Mouse (Mus musculus) CH12.LX (cell line): ENCODE results near the gene Prmt8. TPM values are rescaled to one million over a fixed set of nuclear protein-coding genes. Genes with fewer than 3 reads are reported as not detected.

Experiments used
- DNase-seq: peaks from one replicate; pipeline ENCODE4 v3.0.0-alpha.2; 2013; ENCODE audit errors: extremely low read depth
- H3K27ac ChIP-seq: 2 replicates; pipeline ENCODE4 v1.5.1; 2012; ENCODE audit warnings: low read depth, mild to moderate bottlenecking, control low read depth, moderate library complexity; ENCODE audit not compliant: insufficient read depth
- H3K27me3 ChIP-seq: replicated peaks from 2 replicates; pipeline ENCODE3; 2012; ENCODE audit warnings: inconsistent platforms
- H3K36me3 ChIP-seq, 2 experiments: replicated peaks in 1 of 2; 2 replicates each; pipeline versions ENCODE3 to v1.6.1; 2012; ENCODE audit warnings: inconsistent platforms in 1 of 2, low read length in 1 of 2, mild to moderate bottlenecking in 1 of 2, mixed read lengths in 1 of 2, moderate library complexity in 1 of 2; ENCODE audit not compliant: control insufficient read depth in 1 of 2, insufficient read depth in 1 of 2
- H3K4me1 ChIP-seq, 2 experiments: 2 replicates each; pipeline ENCODE4 v1.6.1; 2012; ENCODE audit warnings: inconsistent platforms in 1 of 2, moderate library complexity in 1 of 2; ENCODE audit not compliant: insufficient read depth in 2 of 2, control insufficient read depth in 1 of 2
- H3K4me2 ChIP-seq: 2 replicates; pipeline ENCODE4 v1.6.1; 2012; ENCODE audit warnings: low read depth, mild to moderate bottlenecking, control low read depth; ENCODE audit not compliant: poor library complexity, insufficient read depth, severe bottlenecking
- H3K4me3 ChIP-seq, 3 experiments: fragments of 150-350 bp in 1 of 3; sonication (generic) in 1 of 3; replicated peaks in 1 of 3; 2 replicates each; pipeline versions ENCODE3 to v1.5.1; 2011 to 2012; ENCODE audit warnings: low read depth in 2 of 3, low read length in 2 of 3, mild to moderate bottlenecking in 2 of 3, moderate library complexity in 2 of 3, control low read depth in 1 of 3, improper control_type of control experiment in 1 of 3, inconsistent platforms in 1 of 3, mixed read lengths in 1 of 3; ENCODE audit not compliant: poor library complexity in 1 of 3
- H3K79me2 ChIP-seq: replicated peaks from 2 replicates; pipeline ENCODE4 v1.6.1; 2012; ENCODE audit warnings: mild to moderate bottlenecking, moderate library complexity; ENCODE audit not compliant: control insufficient read depth, poor library complexity, insufficient read depth, severe bottlenecking; ENCODE audit errors: extremely low read depth
- H3K9ac ChIP-seq: 2 replicates; pipeline ENCODE4 v1.6.1; 2012; ENCODE audit warnings: low read depth, mild to moderate bottlenecking, control low read depth, moderate library complexity; ENCODE audit not compliant: insufficient read depth
- H3K9me3 ChIP-seq: replicated peaks from 2 replicates; pipeline ENCODE3; 2012; ENCODE audit warnings: low read length, inconsistent platforms, mixed read lengths
- BHLHE40 ChIP-seq: IDR thresholded peaks from 2 replicates; pipeline ENCODE4 v1.6.1; 2011; ENCODE audit warnings: mild to moderate bottlenecking, low read depth, low read length, improper control_type of control experiment
- CHD2 ChIP-seq: IDR thresholded peaks from 2 replicates; pipeline ENCODE4 v1.6.1; 2011; ENCODE audit warnings: low read length, improper control_type of control experiment
- ELF1 ChIP-seq: IDR thresholded peaks from 2 replicates; pipeline ENCODE4 v1.6.1; 2014; ENCODE audit warnings: low read depth, mild to moderate bottlenecking, inconsistent platforms, low read length, improper control_type of control experiment
- GABPA ChIP-seq: IDR thresholded peaks from 2 replicates; pipeline ENCODE4 v1.6.1; 2012; ENCODE audit warnings: low read depth, low read length, improper control_type of control experiment, inconsistent platforms; ENCODE audit not compliant: insufficient replicate concordance
- HCFC1 ChIP-seq: IDR thresholded peaks from 2 replicates; pipeline ENCODE4 v1.6.1; 2012; ENCODE audit warnings: low read depth, mild to moderate bottlenecking, inconsistent platforms, low read length, improper control_type of control experiment
- JUND ChIP-seq: conservative IDR thresholded peaks from 2 replicates; pipeline ENCODE4 v1.6.1; 2011; ENCODE audit warnings: low read depth, low read length, improper control_type of control experiment
- MAX ChIP-seq: IDR thresholded peaks from 2 replicates; pipeline ENCODE4 v1.6.1; 2011; ENCODE audit warnings: low read length, improper control_type of control experiment
- NRF1 ChIP-seq: IDR thresholded peaks from 2 replicates; pipeline ENCODE4 v1.6.1; 2014; ENCODE audit warnings: low read depth, mild to moderate bottlenecking, inconsistent platforms, low read length, improper control_type of control experiment, moderate library complexity
- TBP ChIP-seq: conservative IDR thresholded peaks from 2 replicates; pipeline ENCODE4 v1.6.1; 2011; ENCODE audit warnings: low read depth, low read length, improper control_type of control experiment
- UBTF ChIP-seq: IDR thresholded peaks from 2 replicates; pipeline ENCODE4 v1.6.1; 2012; ENCODE audit warnings: low read depth, mild to moderate bottlenecking, inconsistent platforms, low read length, improper control_type of control experiment, moderate library complexity
- USF1 ChIP-seq: IDR thresholded peaks from 2 replicates; pipeline ENCODE4 v1.6.1; 2014; ENCODE audit warnings: low read depth, mild to moderate bottlenecking, inconsistent platforms, low read length, improper control_type of control experiment
- USF2 ChIP-seq: conservative IDR thresholded peaks from 2 replicates; pipeline ENCODE4 v1.6.1; 2011; ENCODE audit warnings: low read depth, low read length, improper control_type of control experiment
- ZC3H11A ChIP-seq: IDR thresholded peaks from 2 replicates; pipeline ENCODE4 v1.6.1; 2012; ENCODE audit warnings: low read depth, mild to moderate bottlenecking, inconsistent platforms, low read length, improper control_type of control experiment
- ZMIZ1 ChIP-seq: IDR thresholded peaks from 2 replicates; pipeline ENCODE4 v1.6.1; 2012; ENCODE audit warnings: low read depth, mild to moderate bottlenecking, inconsistent platforms, low read length, improper control_type of control experiment
- ZNF384 ChIP-seq: IDR thresholded peaks from 2 replicates; pipeline ENCODE4 v1.6.1; 2012; ENCODE audit warnings: low read depth, low read length, improper control_type of control experiment, inconsistent platforms
- dilution Hi-C: fragments of 300-500 bp; cut with MboI; formaldehyde crosslinking; loops from 2 replicates; pipeline ENCODE4 v1.14.3; 2020; ENCODE audit warnings: low sequenced_read_pairs; ENCODE audit not compliant: extremely low pct_unique_long_range_greater_than_20kb, extremely low pct_ligation_motif_present
- in situ Hi-C: fragments of 300-500 bp; cut with MboI; formaldehyde crosslinking; loops from 3 replicates; pipeline ENCODE4 v1.14.3; 2019; ENCODE audit warnings: low sequenced_read_pairs, low pct_ligation_motif_present, low pct_unique_long_range_greater_than_20kb, mixed read lengths
- polyA plus RNA-seq: library from polyadenylated mRNA; unstranded; fragments of >175 nt; gene quantifications from 2 replicates; pipeline ENCODE4 v1.2.1, GENCODE M21; 2012; ENCODE audit warnings: low read depth; ENCODE audit not compliant: insufficient read length
- total RNA-seq, 2 experiments: library from RNA; depleted of rRNA; stranded (reverse); fragments of 300-350 nt in 1 of 2; fragments of >200 nt in 1 of 2; gene quantifications; 2 replicates each; pipeline ENCODE4 v1.2.3; 2012 to 2014

The Prmt8 gene
- total RNA-seq (2012; rRNA removed) (not detected in 2 replicates), total RNA-seq (2014; rRNA removed) (not detected in 2 replicates), polyA plus RNA-seq (not detected in 2 replicates)

- H3K9me3 ChIP-seq: peaks cover 17% of the 10 kb centered on the region
- in situ Hi-C loops: loop anchor here (10.0 kb wide), 1 partner anchor 165 kb away; no protein-coding TSS in a partner anchor
- no peak for TF ChIP-seq UBTF
- no peak for TF ChIP-seq MAX
- TF ChIP-seq TBP: no peak
- no peak for TF ChIP-seq ZMIZ1
- TF ChIP-seq HCFC1: no peak
- TF ChIP-seq NRF1: no peak
- TF ChIP-seq ZC3H11A: no peak
- TF ChIP-seq CHD2: no peak
- TF ChIP-seq BHLHE40: no peak
- TF ChIP-seq USF2: no peak
- no peak for TF ChIP-seq USF1
- no peak for TF ChIP-seq GABPA
- no peak for TF ChIP-seq ZNF384
- TF ChIP-seq ELF1: no peak
- TF ChIP-seq, all 38 proteins: peak for 0
- Histone ChIP-seq H3K27ac (no peak within 1 kb of the TSS), H3K79me2 (no peaks in the 10 kb centered on the region), H3K9ac (no peak within 1 kb of the TSS), H3K4me2 (no peak within 1 kb of the TSS), H3K4me3 (no peak within 1 kb of the TSS), H3K27me3 (peaks cover 45% of the 10 kb centered on the region), H3K4me1 (no peaks in the 10 kb centered on the region), H3K36me3 (no peaks in the 10 kb centered on the region)
- dilution Hi-C loops: no loop called here
- DNase-seq: no peak
These were observed at the start of gene Prmt8 for GRCm38 (mm10) chr6:127769275-127770156. Gene Prmt8 (minus strand): TSS chr6:127769472.

- no peak for TF ChIP-seq JUND
- H3K36me3 ChIP-seq: no peaks in the 10 kb centered on the region
- no peak overlapping the region for H3K9ac ChIP-seq
- no peaks in the 10 kb centered on the region for H3K79me2 ChIP-seq
- H3K9me3 ChIP-seq: no peaks in the 10 kb centered on the region
- peaks cover 0 to 8% of the 10 kb centered on the region in 2 experiments; a peak in 1 of 4 replicates for H3K4me1 ChIP-seq
- peaks cover 49% of the 10 kb centered on the region for H3K27me3 ChIP-seq
- dilution Hi-C loops: no loop called here
- no peak overlapping the region for H3K27ac ChIP-seq
- no peak for DNase-seq
- no peak overlapping the region for H3K4me3 ChIP-seq
- H3K4me2 ChIP-seq: no peak overlapping the region
- in situ Hi-C loops: no loop called here
These were observed 33.9 kb upstream of the Prmt8 start for GRCm38 (mm10) chr6:127803046-127803729.
